8 mouse cellular contexts compared by ENCODE assay signal in the genomic region with DNA sequence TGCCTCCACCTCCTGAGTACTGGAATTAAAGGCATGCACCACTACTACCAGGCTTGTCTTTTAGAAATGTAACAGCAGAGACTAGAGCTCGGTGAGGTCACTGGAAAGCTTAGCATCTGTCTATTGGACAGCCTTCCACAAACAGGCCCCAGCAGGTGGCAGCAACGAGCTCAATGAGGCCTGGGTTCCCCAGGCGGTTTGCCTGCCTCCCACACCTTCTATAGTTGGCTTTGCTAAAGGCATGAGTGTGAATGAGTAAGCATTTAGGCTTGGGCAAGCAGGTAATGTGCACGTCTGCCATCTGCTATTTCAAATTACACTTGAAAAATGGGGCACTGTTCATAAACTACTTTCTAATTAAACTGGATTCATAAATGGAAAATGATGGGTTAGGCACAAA. TPM values are rescaled to one million over a fixed set of nuclear protein-coding genes. Genes with fewer than 3 reads are reported as not detected.
DNase-seq lines count a peak whose midpoint lies in the region; ATAC-seq lines count a peak whose summit lies in the region.

No protein-coding gene starts in this region.

- H3K4me2 ChIP-seq in heart, embryonic 11.5 days = no peak overlapping the region
- H3K4me2 ChIP-seq in limb, embryonic 12.5 days = no peak overlapping the region

- no peak for ATAC-seq in heart, embryonic 11.5 days (replicated peaks; ENCODE audit: insufficient number of reproducible peaks, low FRiP score, low TSS enrichment)
- ATAC-seq in granulocyte monocyte progenitor cell, adult 5-6 weeks (replicated peaks; ENCODE audit: poor library complexity, severe bottlenecking) = peak; percentile 82
- ATAC-seq in limb, embryonic 12.5 days (ENCODE audit: insufficient number of reproducible peaks, insufficient read depth, low FRiP score, low TSS enrichment, low read depth) = peak; percentile 50; the same call in 1 of the 2 replicates
- 0 out of 2 replicates have a peak, but pooled peaks have one; percentile 43 for ATAC-seq in monocyte, adult 5-6 weeks (replicated peaks; ENCODE audit: insufficient number of reproducible peaks, low FRiP score, low TSS enrichment, poor library complexity, severe bottlenecking)

- WGBS in heart, embryonic 11.5 days (ENCODE audit: insufficient replicate concordance) = 28% methylated on average over 4 of the region's 4 CpGs
- WGBS in limb, embryonic 12.5 days = 29% methylated on average over 4 of the region's 4 CpGs

- peak; percentile 96 for DNase-seq in heart, adult 11 months
- DNase-seq in embryo, embryonic 11 days = peak; percentile 88
- peak; percentile 74 for DNase-seq in kidney, adult 9 months
- DNase-seq in spleen, postnatal 36 days (ENCODE audit: low spot score in 2 of 2) = peak; percentile 51 to 58

- no peak overlapping the region for H3K27ac ChIP-seq in heart, embryonic 11.5 days (ENCODE audit: low read depth, low read length)
- 0 out of 2 replicates have a peak overlapping the region, but pooled peaks have one; percentile 37 for H3K27ac ChIP-seq in limb, embryonic 12.5 days

- H3K9ac ChIP-seq in heart, embryonic 11.5 days (ENCODE audit: low read depth, low read length) = no peak overlapping the region
- H3K9ac ChIP-seq in limb, embryonic 12.5 days (replicated peaks) = no peak overlapping the region

- H3K4me3 ChIP-seq in heart, embryonic 11.5 days (ENCODE audit: low read depth, low read length) = no peak overlapping the region
- H3K4me3 ChIP-seq in limb, embryonic 12.5 days (replicated peaks) = no peak overlapping the region

- H3K4me1 ChIP-seq in heart, embryonic 11.5 days (ENCODE audit: control insufficient read depth, insufficient read depth, low read length) = 0 out of 2 replicates have a peak, but pooled peaks cover 3% of the 10 kb centered on the region
- H3K4me1 ChIP-seq in limb, embryonic 12.5 days (replicated peaks) = peaks cover 28% of the 10 kb centered on the region

- H3K9me3 ChIP-seq in heart, embryonic 11.5 days (replicated peaks; ENCODE audit: control insufficient read depth, low read length) = no peaks in the 10 kb centered on the region
- H3K9me3 ChIP-seq in limb, embryonic 12.5 days = no peaks in the 10 kb centered on the region

- no peaks in the 10 kb centered on the region for H3K27me3 ChIP-seq in heart, embryonic 11.5 days (ENCODE audit: control insufficient read depth, insufficient read depth, low read length)
- no peaks in the 10 kb centered on the region for H3K27me3 ChIP-seq in limb, embryonic 12.5 days

- H3K36me3 ChIP-seq in heart, embryonic 11.5 days (ENCODE audit: control insufficient read depth, insufficient read depth, low read length) = peaks cover under 1% of the 10 kb centered on the region; the same call in 1 of the 2 replicates
- peaks cover 24% of the 10 kb centered on the region for H3K36me3 ChIP-seq in limb, embryonic 12.5 days

RNA-seq across cellular contexts. Expression of gene Tpt1, which starts 54.7 kb away (rescaled TPM):
- 1,014 and 1,054 TPM in 2 replicates for polyA plus RNA-seq in heart, embryonic 11.5 days (2014; fragmentation: Nextera tagmentation; extraction: Ambion mirVana)
- 4,580 and 4,737 TPM in 2 replicates for total RNA-seq in granulocyte monocyte progenitor cell, adult 5-6 weeks (2014; fragmentation: Nextera tagmentation)
- 844 and 942 TPM in 2 replicates for total RNA-seq in granulocyte monocyte progenitor cell, adult 5-6 weeks (2017)
- polyA plus RNA-seq in limb, embryonic 12.5 days (2016; fragmentation: Nextera tagmentation; extraction: Ambion mirVana) = 994 and 1,047 TPM in 2 replicates
- total RNA-seq in monocyte, adult 5-6 weeks (2017) = 1,522 to 2,093 TPM (median 2,001 TPM) in 3 replicates

RNA-seq across cellular contexts. Expression of gene Kctd4, which starts 55.2 kb away (rescaled TPM):
- polyA plus RNA-seq in heart, embryonic 11.5 days (2014; fragmentation: Nextera tagmentation; extraction: Ambion mirVana) = 0.13 and 0.50 TPM in 2 replicates
- not detected in 2 replicates for total RNA-seq in granulocyte monocyte progenitor cell, adult 5-6 weeks (2014; fragmentation: Nextera tagmentation)
- 0.04 TPM in 1 of 2 replicates, not detected in the other for total RNA-seq in granulocyte monocyte progenitor cell, adult 5-6 weeks (2017)
- polyA plus RNA-seq in limb, embryonic 12.5 days (2016; fragmentation: Nextera tagmentation; extraction: Ambion mirVana) = 1.1 and 1.2 TPM in 2 replicates
- 0.29 TPM in 1 of 3 replicates, not detected in the others for total RNA-seq in monocyte, adult 5-6 weeks (2017)
